Mouse (Mus musculus) gastrocnemius, postnatal 10 days (tissue): ENCODE measurements at regions not wholly inside any gene's neighbourhood (a gene's known extent, or its start where the extent isn't known, plus 50 kb on each side); places are given as distances from the start of the nearest gene placed in this dataset.
"Not testable (repeated sequence)": the region's sequence is repeated elsewhere in the genome, so short reads cannot be mapped to it uniquely, and the experiment has no call there.

Experiments used
- DNase-seq: peaks from one replicate; pipeline ENCODE4 v3.0.0; 2021; ENCODE audit warnings: mixed read lengths

- DNase-seq = no peak
Observed at GRCm38 (mm10) chr5:134848981-134849380, 57.6 kb downstream of the Tmem270 start.

GRCm38 (mm10) chr5:134848571-134848970 is 58.0 kb downstream of the Tmem270 start:
- DNase-seq = no peak

GRCm38 (mm10) chr5:134845416-134845815 is 61.1 kb downstream of the Tmem270 start:
- no peak for DNase-seq

- not testable (repeated sequence) for DNase-seq
Observed at GRCm38 (mm10) chr5:134844216-134844615, 62.3 kb downstream of the Tmem270 start.

- no peak for DNase-seq
Observed at GRCm38 (mm10) chr5:134841205-134841980, 65.1 kb downstream of the Tmem270 start.

- DNase-seq = no peak
Observed at GRCm38 (mm10) chr5:134836489-134836888, 70.0 kb downstream of the Tmem270 start.

- DNase-seq = no peak
Observed at GRCm38 (mm10) chr5:134832896-134833295, 73.6 kb downstream of the Tmem270 start.

GRCm38 (mm10) chr5:134817671-134818070 is 70.5 kb upstream of the Eln start:
- no peak for DNase-seq

GRCm38 (mm10) chr5:134809121-134809520 is 62.0 kb upstream of the Eln start:
- no peak for DNase-seq

GRCm38 (mm10) chr5:134804291-134805049 is 57.3 kb upstream of the Eln start:
- peak; percentile 31 for DNase-seq

GRCm38 (mm10) chr5:134802161-134802719 is 55.1 kb upstream of the Eln start:
- DNase-seq = no peak

GRCm38 (mm10) chr5:134800481-134800880 is 53.4 kb upstream of the Eln start:
- DNase-seq = no peak

GRCm38 (mm10) chr5:134799911-134800310 is 52.8 kb upstream of the Eln start:
- DNase-seq = no peak

GRCm38 (mm10) chr5:134797688-134798094 is 50.6 kb upstream of the Eln start:
- DNase-seq = peak; percentile 26
